Mouse (Mus musculus) bone marrow, adult 2 months (tissue): ENCODE data around the gene Snx3. TPM values are rescaled to one million over a fixed set of nuclear protein-coding genes. Genes with fewer than 3 reads are reported as not detected.
A peak's percentile ranks its signal among the peaks of the same experiment; 100 is the strongest.

Source experiments
- H3K27ac ChIP-seq: fragments of 200-500 bp; 2 replicates; pipeline ENCODE4 v1.5.1; 2012; ENCODE audit warnings: low read depth, mild to moderate bottlenecking, control low read depth, inconsistent platforms, low read length; ENCODE audit not compliant: control insufficient read depth, poor library complexity, insufficient read depth
- H3K4me1 ChIP-seq: fragments of 200-500 bp; 2 replicates; pipeline ENCODE4 v1.6.1; 2011; ENCODE audit warnings: low read length; ENCODE audit not compliant: control insufficient read depth, insufficient read depth
- H3K4me3 ChIP-seq: fragments of 200-500 bp; replicated peaks from 2 replicates; pipeline ENCODE3; 2011; ENCODE audit warnings: mild to moderate bottlenecking, low read depth, low read length, control low read depth; ENCODE audit not compliant: control insufficient read depth
- CTCF ChIP-seq: fragments of 200-500 bp; IDR thresholded peaks from 2 replicates; pipeline ENCODE4 v1.5.1; 2011; ENCODE audit warnings: low read length, control low read depth; ENCODE audit not compliant: control insufficient read depth, insufficient read depth
- POLR2A ChIP-seq: fragments of 200-500 bp; IDR thresholded peaks from 2 replicates; pipeline ENCODE4 v1.6.1; 2011; ENCODE audit warnings: low read depth, mild to moderate bottlenecking, control low read depth, low read length, borderline replicate concordance; ENCODE audit not compliant: control insufficient read depth
- WGBS: fragments of 180-500 bp; shearing (Covaris S2); methylation state at CpG from one replicate; pipeline ENCODE4 v1.1.7; 2018; 5-methylcytosine and 5-hydroxymethylcytosine counted together
- polyA plus RNA-seq: library from polyadenylated mRNA; stranded (reverse); fragments of >200 nt; gene quantifications from 2 replicates; pipeline ENCODE4 v1.2.4, GENCODE M21; 2011; ENCODE audit warnings: low replicate concordance; ENCODE audit not compliant: missing spikeins, insufficient read depth, insufficient read length

Gene Snx3
- 54.6 and 93.1 TPM in 2 replicates for polyA plus RNA-seq

DNA sequence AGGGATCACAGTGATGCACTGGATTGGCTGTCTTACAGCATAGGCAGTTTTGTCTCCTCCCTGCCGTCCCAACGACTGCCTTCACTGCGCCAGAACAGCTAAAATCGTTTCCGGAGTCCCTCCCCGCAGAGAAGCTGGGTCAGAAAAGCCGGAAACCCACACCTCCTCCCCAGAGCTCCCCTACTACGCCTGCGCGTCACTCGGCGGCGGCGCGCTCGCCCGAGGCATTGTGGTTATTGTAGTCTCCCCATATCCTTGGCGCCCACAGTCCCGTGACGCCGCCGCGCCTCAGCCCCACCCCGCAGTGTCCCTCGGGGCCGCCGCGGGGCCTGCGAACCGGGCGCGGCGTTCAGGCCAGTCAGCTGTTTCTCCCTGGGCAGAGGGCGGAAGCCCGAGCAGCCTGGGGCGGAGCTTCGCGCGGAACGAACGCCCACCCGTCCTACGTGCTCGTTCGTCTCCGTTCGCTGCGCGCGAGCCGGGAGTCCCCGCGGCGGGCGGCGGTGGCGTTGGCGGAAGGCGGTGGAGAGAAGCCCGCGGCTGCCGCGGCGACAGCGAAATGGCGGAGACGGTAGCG is at the start of gene Snx3:
Snx3 (plus strand) TSS at position 256 of the 574 bp plus-strand sequence.
- peaks cover 1% of the 10 kb centered on the region; the same call in 1 of the 2 replicates for H3K4me1 ChIP-seq
- TF ChIP-seq POLR2A (peak; percentile 90), CTCF (no peak)
- H3K27ac ChIP-seq, result peak within 1 kb of the TSS; percentile 97
- under 1% methylated on average over 68 of the region's 68 CpGs for WGBS
- H3K4me3 ChIP-seq, result peak within 1 kb of the TSS; percentile 85

- no peak overlapping the region for H3K27ac ChIP-seq
- no peak for TF ChIP-seq CTCF
- TF ChIP-seq POLR2A, result no peak
- 80% methylated on average over 11 of the region's 11 CpGs for WGBS
- H3K4me3 ChIP-seq, result no peak overlapping the region
- no peaks in the 10 kb centered on the region for H3K4me1 ChIP-seq
Measured at GRCm38 (mm10) chr10:42454266-42454665, 47.6 kb upstream of the Snx3 start.

DNA sequence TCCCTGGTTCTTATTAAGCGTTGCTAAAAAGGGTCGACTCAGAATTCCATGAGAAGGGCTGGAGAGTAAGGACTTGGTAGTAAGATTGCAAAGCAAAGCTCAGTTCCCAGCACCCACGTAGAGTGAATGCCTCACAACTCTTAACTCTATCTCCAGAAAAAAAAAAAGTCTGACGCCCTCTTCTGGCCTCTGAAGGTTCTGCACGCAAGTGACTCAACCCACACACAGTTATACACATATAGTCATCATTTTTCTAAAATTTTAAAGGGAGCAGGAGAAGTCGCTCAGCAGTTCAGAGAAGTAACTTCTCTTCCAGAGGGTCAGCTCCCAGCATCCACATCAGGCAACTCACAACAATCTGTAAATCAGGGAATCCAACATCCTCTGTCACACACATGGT is 47.1 kb upstream of the Snx3 start:
- WGBS, result 91% methylated on average over 6 of the region's 6 CpGs
- TF ChIP-seq CTCF, result no peak
- no peak for TF ChIP-seq POLR2A
- Histone ChIP-seq H3K4me1 (no peaks in the 10 kb centered on the region), H3K27ac (no peak overlapping the region), H3K4me3 (no peak overlapping the region)

GRCm38 (mm10) chr10:42455981-42456380 is 45.8 kb upstream of the Snx3 start:
- WGBS, result 84% methylated on average over 5 of the region's 5 CpGs
- Histone ChIP-seq H3K4me3 (no peak overlapping the region), H3K27ac (no peak overlapping the region), H3K4me1 (no peaks in the 10 kb centered on the region)
- no peak for TF ChIP-seq CTCF
- no peak for TF ChIP-seq POLR2A

DNA sequence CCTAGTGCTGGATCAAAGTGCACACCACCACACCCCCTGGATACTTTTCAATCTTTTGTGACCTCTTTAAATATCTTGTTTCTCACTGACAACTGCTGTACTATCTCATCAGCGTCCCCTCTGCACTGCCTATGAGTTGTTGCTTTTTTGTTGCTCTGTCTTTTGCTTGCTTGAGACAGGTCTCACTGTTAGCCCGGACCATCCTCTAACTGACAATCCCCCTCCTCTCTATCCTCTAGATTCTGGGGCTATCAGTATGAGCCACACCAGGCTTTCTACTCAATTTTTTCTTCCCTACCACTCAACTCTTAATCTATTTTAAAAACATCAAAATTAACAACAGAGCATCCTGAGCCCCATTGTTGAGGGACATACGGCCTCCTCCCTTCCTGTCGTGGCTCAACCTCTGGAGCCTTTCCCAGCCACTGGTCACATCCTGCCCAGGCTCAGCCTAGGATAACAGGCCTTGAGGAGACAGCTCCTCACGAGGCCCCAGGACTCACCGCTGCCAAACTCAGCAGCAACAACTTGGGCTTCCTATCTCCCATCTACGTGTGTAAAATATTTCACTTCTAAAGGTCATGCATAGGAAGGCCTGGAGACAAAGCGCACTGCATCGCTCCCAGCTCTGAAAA is 44.2 kb upstream of the Snx3 start:
- 70% methylated on average over 9 of the region's 9 CpGs for WGBS
- Histone ChIP-seq H3K4me1 (no peaks in the 10 kb centered on the region), H3K4me3 (no peak overlapping the region), H3K27ac (no peak overlapping the region)
- TF ChIP-seq CTCF, result no peak
- TF ChIP-seq POLR2A, result no peak

DNA sequence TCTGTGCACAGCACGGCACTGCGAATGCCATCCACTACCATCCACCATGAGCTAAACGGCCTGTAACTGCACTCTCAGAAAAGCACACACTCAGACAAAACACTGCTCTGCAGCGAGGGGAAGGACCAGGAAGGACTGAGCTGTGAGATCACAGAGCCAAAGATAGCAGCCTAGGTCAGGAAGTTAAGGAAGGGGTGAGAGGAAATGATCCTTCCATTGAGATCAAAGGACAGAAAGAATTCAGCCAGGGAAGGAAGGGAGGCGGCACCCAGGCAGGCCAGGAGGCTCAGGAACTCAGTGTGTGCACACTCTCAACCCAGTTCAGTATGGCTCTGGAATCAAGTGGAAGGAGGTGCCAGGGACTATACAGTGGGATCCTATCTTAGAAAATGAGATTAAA is 37.6 kb upstream of the Snx3 start:
- Histone ChIP-seq H3K4me1 (no peaks in the 10 kb centered on the region), H3K27ac (no peak overlapping the region), H3K4me3 (no peak overlapping the region)
- WGBS, result 59% methylated on average over 5 of the region's 5 CpGs
- TF ChIP-seq POLR2A, result no peak
- no peak for TF ChIP-seq CTCF

GRCm38 (mm10) chr10:42464805-42465204 is 37.0 kb upstream of the Snx3 start:
- WGBS, result 87% methylated on average over 14 of the region's 14 CpGs
- no peaks in the 10 kb centered on the region for H3K4me1 ChIP-seq
- no peak overlapping the region for H3K4me3 ChIP-seq
- TF ChIP-seq POLR2A (no peak), CTCF (no peak)
- no peak overlapping the region for H3K27ac ChIP-seq

- no peak overlapping the region for H3K27ac ChIP-seq
- no peaks in the 10 kb centered on the region; the same call in 1 of the 2 replicates for H3K4me1 ChIP-seq
- H3K4me3 ChIP-seq, result no peak overlapping the region
- TF ChIP-seq CTCF, result no peak
- whole genome bisulfite sequencing, result 84% methylated on average over 6 of the region's 6 CpGs
Measured at GRCm38 (mm10) chr10:42474946-42475514, 26.8 kb upstream of the Snx3 start.
